Mouse (Mus musculus): ENCODE measurements at regions not wholly inside any gene's neighbourhood (a gene's known extent, or its start where the extent isn't known, plus 50 kb on each side); places are given as distances from the start of the nearest gene placed in this dataset.

GRCm38 (mm10) chr4:12656924-12657603 lies 485.2 kb upstream of the Fam92a start:
- ATAC-seq = no peak
- 89% methylated on average over 6 of the region's 6 CpGs for WGBS
- Histone ChIP-seq H3K36me3 (no peaks in the 10 kb centered on the region), H3K9me3 (no peaks in the 10 kb centered on the region), H3K27ac (no peak overlapping the region), H3K27me3 (no peaks in the 10 kb centered on the region), H3K4me3 (replicated peaks) (no peak overlapping the region), H3K9ac (replicated peaks) (no peak overlapping the region), H3K4me2 (replicated peaks) (no peak overlapping the region), H3K4me1 (replicated peaks) (peaks cover 36% of the 10 kb centered on the region)

GRCm38 (mm10) chr4:12655457-12656228 lies 483.8 kb upstream of the Fam92a start:
- Histone ChIP-seq H3K27me3 (no peaks in the 10 kb centered on the region), H3K27ac (peak overlapping the region; percentile 61), H3K36me3 (no peaks in the 10 kb centered on the region), H3K9ac (replicated peaks) (0 out of 2 replicates have a peak overlapping the region, but pooled peaks have one; percentile 17), H3K4me1 (replicated peaks) (peaks cover 36% of the 10 kb centered on the region), H3K4me2 (replicated peaks) (peak overlapping the region; percentile 33), H3K9me3 (no peaks in the 10 kb centered on the region), H3K4me3 (replicated peaks) (0 out of 2 replicates have a peak overlapping the region, but pooled peaks have one; percentile 2)
- WGBS = 36% methylated on average over 13 of the region's 13 CpGs
- peak; percentile 48 for ATAC-seq

- Histone ChIP-seq H3K4me2 (replicated peaks) (peak overlapping the region; percentile 33), H3K4me3 (replicated peaks) (0 out of 2 replicates have a peak overlapping the region, but pooled peaks have one; percentile 2), H3K9ac (replicated peaks) (0 out of 2 replicates have a peak overlapping the region, but pooled peaks have one; percentile 17), H3K27me3 (no peaks in the 10 kb centered on the region), H3K4me1 (replicated peaks) (peaks cover 36% of the 10 kb centered on the region), H3K27ac (peak overlapping the region; percentile 61), H3K9me3 (no peaks in the 10 kb centered on the region), H3K36me3 (no peaks in the 10 kb centered on the region)
- WGBS = 34% methylated on average over 12 of the region's 12 CpGs
- ATAC-seq = peak; percentile 71
These were observed 483.0 kb upstream of the Fam92a start for GRCm38 (mm10) chr4:12654568-12655456.

GRCm38 (mm10) chr4:12647732-12648131 lies 475.9 kb upstream of the Fam92a start:
- no peak overlapping the region for H3K27ac ChIP-seq
- 66% methylated on average over 3 of the region's 3 CpGs for WGBS
- H3K36me3 ChIP-seq = no peaks in the 10 kb centered on the region
- no peak for ATAC-seq
- H3K4me2 ChIP-seq (replicated peaks) = no peak overlapping the region
- no peak overlapping the region for H3K4me3 ChIP-seq (replicated peaks)
- no peak overlapping the region for H3K9ac ChIP-seq (replicated peaks)
- H3K9me3 ChIP-seq = no peaks in the 10 kb centered on the region
- H3K4me1 ChIP-seq (replicated peaks) = 0 out of 2 replicates have a peak, but pooled peaks cover 7% of the 10 kb centered on the region
- H3K27me3 ChIP-seq = no peaks in the 10 kb centered on the region

- Histone ChIP-seq H3K27me3 (no peaks in the 10 kb centered on the region), H3K9ac (replicated peaks) (no peak overlapping the region), H3K36me3 (no peaks in the 10 kb centered on the region), H3K4me3 (replicated peaks) (no peak overlapping the region), H3K27ac (no peak overlapping the region), H3K4me1 (replicated peaks) (peaks cover 11% of the 10 kb centered on the region), H3K4me2 (replicated peaks) (no peak overlapping the region), H3K9me3 (no peaks in the 10 kb centered on the region)
- peak; percentile 50; the same call in 1 of the 2 replicates for ATAC-seq
- WGBS = 12% methylated on average over 4 of the region's 4 CpGs
These were observed 470.7 kb upstream of the Fam92a start for GRCm38 (mm10) chr4:12642525-12642928.

- Histone ChIP-seq H3K27me3 (peaks cover 6% of the 10 kb centered on the region), H3K36me3 (no peaks in the 10 kb centered on the region), H3K4me1 (replicated peaks) (peaks cover 25% of the 10 kb centered on the region), H3K27ac (no peak overlapping the region), H3K4me3 (replicated peaks) (no peak overlapping the region), H3K9ac (replicated peaks) (no peak overlapping the region), H3K4me2 (replicated peaks) (no peak overlapping the region), H3K9me3 (no peaks in the 10 kb centered on the region)
- 10% methylated on average over 2 of the region's 2 CpGs for WGBS
- peak; percentile 83 for ATAC-seq
These were observed 457.6 kb upstream of the Fam92a start for GRCm38 (mm10) chr4:12629375-12629821.

- H3K4me2 ChIP-seq (replicated peaks) = no peak overlapping the region
- 14% methylated on average over 5 of the region's 5 CpGs for WGBS
- no peaks in the 10 kb centered on the region for H3K9me3 ChIP-seq
- H3K27me3 ChIP-seq = peaks cover 3% of the 10 kb centered on the region; the same call in 1 of the 2 replicates
- peak; percentile 88 for ATAC-seq
- H3K36me3 ChIP-seq = no peaks in the 10 kb centered on the region
- H3K4me1 ChIP-seq (replicated peaks) = peaks cover 25% of the 10 kb centered on the region
- H3K27ac ChIP-seq = peak overlapping the region; percentile 2; the same call in 1 of the 2 replicates
- H3K9ac ChIP-seq (replicated peaks) = no peak overlapping the region
- no peak overlapping the region for H3K4me3 ChIP-seq (replicated peaks)
These were observed 457.0 kb upstream of the Fam92a start for GRCm38 (mm10) chr4:12628702-12629374.

GRCm38 (mm10) chr4:12627158-12627871 lies 455.5 kb upstream of the Fam92a start:
- 77% methylated on average over 5 of the region's 5 CpGs for WGBS
- no peaks in the 10 kb centered on the region for H3K36me3 ChIP-seq

GRCm38 (mm10) chr4:12620756-12621270 lies 449.0 kb upstream of the Fam92a start:
- WGBS = 32% methylated on average over 4 of the region's 4 CpGs
- Histone ChIP-seq H3K4me2 (replicated peaks) (no peak overlapping the region), H3K27ac (peak overlapping the region; percentile 49), H3K9ac (replicated peaks) (no peak overlapping the region), H3K27me3 (no peaks in the 10 kb centered on the region), H3K4me3 (replicated peaks) (no peak overlapping the region), H3K4me1 (replicated peaks) (peaks cover 16% of the 10 kb centered on the region), H3K36me3 (no peaks in the 10 kb centered on the region), H3K9me3 (no peaks in the 10 kb centered on the region)
- ATAC-seq = peak; percentile 92

More at GRCm38 (mm10) chr4:12627158-12627871, 455.5 kb upstream of the Fam92a start:
- no peak for ATAC-seq
- H3K9me3 ChIP-seq = no peaks in the 10 kb centered on the region
- no peaks in the 10 kb centered on the region for H3K27me3 ChIP-seq
- H3K4me3 ChIP-seq (replicated peaks) = no peak overlapping the region
- H3K27ac ChIP-seq = no peak overlapping the region
- peaks cover 25% of the 10 kb centered on the region for H3K4me1 ChIP-seq (replicated peaks)
- no peak overlapping the region for H3K4me2 ChIP-seq (replicated peaks)
- no peak overlapping the region for H3K9ac ChIP-seq (replicated peaks)

- Histone ChIP-seq H3K9me3 (no peaks in the 10 kb centered on the region), H3K4me1 (replicated peaks) (peaks cover 16% of the 10 kb centered on the region), H3K9ac (replicated peaks) (no peak overlapping the region), H3K27ac (peak overlapping the region; percentile 64), H3K4me3 (replicated peaks) (no peak overlapping the region), H3K27me3 (no peaks in the 10 kb centered on the region), H3K4me2 (replicated peaks) (no peak overlapping the region), H3K36me3 (no peaks in the 10 kb centered on the region)
- WGBS = 10% methylated on average over 4 of the region's 4 CpGs
- peak; percentile 95 for ATAC-seq
These were observed 448.4 kb upstream of the Fam92a start for GRCm38 (mm10) chr4:12620059-12620755.

All from midbrain, embryonic 13.5 days (tissue).